Mouse (Mus musculus): ENCODE results near the gene Mns1. TPM values are rescaled to one million over a fixed set of nuclear protein-coding genes. Genes with fewer than 3 reads are reported as not detected.
"Not testable (repeated sequence)": the region's sequence is repeated elsewhere in the genome, so short reads cannot be mapped to it uniquely, and the experiment has no call there.

The Mns1 gene
- polyA plus RNA-seq, 1 experiment from 2014 or later = 5.0 TPM

DNA sequence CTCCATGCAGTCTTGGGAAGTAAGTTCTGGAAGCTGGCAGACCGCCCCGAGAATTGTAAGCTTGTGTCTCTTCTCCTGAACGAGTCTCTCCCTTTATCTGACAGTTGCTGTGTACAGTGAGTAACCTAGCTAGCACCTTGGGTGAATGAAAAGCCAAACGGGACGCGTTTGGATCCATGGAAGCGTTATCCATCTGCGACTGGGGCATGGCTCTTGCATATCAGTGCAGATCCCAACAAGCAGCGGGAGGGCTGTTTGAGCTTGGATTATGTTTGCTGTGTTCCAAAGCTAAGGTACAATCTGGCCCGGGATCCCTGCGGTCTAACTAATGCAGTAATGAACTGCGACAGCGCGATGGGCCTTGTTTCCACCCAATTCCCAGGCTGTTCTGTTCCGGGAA, 44.6 kb upstream of the Mns1 start:
- no peak overlapping the region for H3K9ac ChIP-seq (ENCODE audit: low read length)
- TF ChIP-seq CTCF (IDR thresholded peaks at IDR 0.05; ENCODE audit: low read depth) (no peak), EP300 (optimal IDR thresholded peaks at IDR 0.05) (no peak)

DNA sequence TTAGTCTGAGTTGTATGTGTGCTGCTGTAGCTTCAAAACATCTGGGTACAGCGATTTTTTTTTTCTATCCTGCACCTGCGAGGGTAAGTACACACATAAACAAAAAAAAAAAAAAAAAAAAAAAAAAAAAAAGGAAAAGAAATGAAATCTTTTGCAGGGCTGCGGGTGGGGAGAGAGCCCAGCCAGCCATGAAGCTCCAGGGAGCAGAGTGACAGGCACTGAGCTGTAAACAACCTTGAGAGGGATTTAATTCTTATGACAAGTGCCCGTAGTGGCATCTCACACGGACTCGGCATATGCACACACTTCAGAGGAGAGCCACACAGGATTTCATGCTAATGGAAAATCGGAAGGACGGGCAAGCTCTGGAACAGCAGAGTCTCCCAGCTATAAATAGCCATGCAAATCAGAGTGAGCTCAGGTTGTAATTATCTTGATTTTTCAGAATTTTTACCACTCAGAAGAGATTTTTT, 43.9 kb upstream of the Mns1 start:
- Histone ChIP-seq H3K4me1 (replicated peaks; ENCODE audit: control insufficient read depth, insufficient read depth) (no peaks in the 10 kb centered on the region), H3K9ac (ENCODE audit: low read length) (no peak overlapping the region), H3K27ac (replicated peaks) (no peak overlapping the region), H3K27me3 (ENCODE audit: control insufficient read depth, insufficient read depth, low read length) (no peaks in the 10 kb centered on the region), H3K9me3 (ENCODE audit: control insufficient read depth, low read length) (no peaks in the 10 kb centered on the region), H3K4me2 (replicated peaks; ENCODE audit: low read depth) (no peak overlapping the region), H3K4me3 (ENCODE audit: low read depth, low read length) (no peak overlapping the region), H3K36me3 (ENCODE audit: control insufficient read depth, insufficient read depth, low read length) (no peaks in the 10 kb centered on the region)
- ATAC-seq (ENCODE audit: low FRiP score, low TSS enrichment) (no peak), DNase-seq (ENCODE audit: low spot score) (no peak)
- TF ChIP-seq EP300 (optimal IDR thresholded peaks at IDR 0.05) (no peak), CTCF (IDR thresholded peaks at IDR 0.05; ENCODE audit: low read depth) (no peak)
- 61% methylated on average over 8 of the region's 8 CpGs for WGBS

More for the DNA sequence above, 44.6 kb upstream of the Mns1 start:
- H3K36me3 ChIP-seq (ENCODE audit: control insufficient read depth, insufficient read depth, low read length) = no peaks in the 10 kb centered on the region
- no peak overlapping the region for H3K4me3 ChIP-seq (ENCODE audit: low read depth, low read length)
- H3K27ac ChIP-seq (replicated peaks) = no peak overlapping the region
- WGBS = 70% methylated on average over 15 of the region's 15 CpGs
- no peak overlapping the region for H3K4me2 ChIP-seq (replicated peaks; ENCODE audit: low read depth)
- H3K9me3 ChIP-seq (ENCODE audit: control insufficient read depth, low read length) = no peaks in the 10 kb centered on the region
- ATAC-seq (ENCODE audit: low FRiP score, low TSS enrichment) = no peak
- DNase-seq (ENCODE audit: low spot score) = no peak
- H3K27me3 ChIP-seq (ENCODE audit: control insufficient read depth, insufficient read depth, low read length) = no peaks in the 10 kb centered on the region
- no peaks in the 10 kb centered on the region for H3K4me1 ChIP-seq (replicated peaks; ENCODE audit: control insufficient read depth, insufficient read depth)

DNA sequence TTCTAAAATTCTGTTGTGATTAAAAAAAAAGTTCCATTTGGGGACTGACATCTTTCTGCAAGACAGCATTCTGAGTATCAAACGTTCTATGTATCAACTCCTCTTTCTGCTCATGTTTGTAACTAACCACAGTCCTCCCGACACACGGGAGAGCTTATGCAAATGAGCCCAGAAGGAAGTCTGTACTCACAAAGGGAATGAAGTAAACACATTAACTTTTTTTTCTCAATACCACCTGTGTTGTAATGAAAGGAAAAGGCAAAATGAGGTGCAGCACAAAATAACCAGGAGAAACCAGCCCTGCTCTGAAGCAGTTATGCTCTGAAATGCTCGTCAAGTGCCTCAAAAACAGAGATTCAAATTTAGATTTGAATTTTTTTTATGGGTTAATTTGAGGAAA, 37.7 kb upstream of the Mns1 start:
- Histone ChIP-seq H3K9ac (ENCODE audit: low read length) (no peak overlapping the region), H3K4me2 (replicated peaks; ENCODE audit: low read depth) (no peak overlapping the region), H3K27ac (replicated peaks) (no peak overlapping the region), H3K4me3 (ENCODE audit: low read depth, low read length) (no peak overlapping the region), H3K27me3 (ENCODE audit: control insufficient read depth, insufficient read depth, low read length) (no peaks in the 10 kb centered on the region), H3K9me3 (ENCODE audit: control insufficient read depth, low read length) (no peaks in the 10 kb centered on the region), H3K36me3 (ENCODE audit: control insufficient read depth, insufficient read depth, low read length) (no peaks in the 10 kb centered on the region), H3K4me1 (replicated peaks; ENCODE audit: control insufficient read depth, insufficient read depth) (no peaks in the 10 kb centered on the region)
- TF ChIP-seq CTCF (IDR thresholded peaks at IDR 0.05; ENCODE audit: low read depth) (no peak), EP300 (optimal IDR thresholded peaks at IDR 0.05) (no peak)
- no peak for DNase-seq (ENCODE audit: low spot score)
- WGBS = 36% methylated on average over 4 of the region's 4 CpGs
- ATAC-seq (ENCODE audit: low FRiP score, low TSS enrichment) = no peak

DNA sequence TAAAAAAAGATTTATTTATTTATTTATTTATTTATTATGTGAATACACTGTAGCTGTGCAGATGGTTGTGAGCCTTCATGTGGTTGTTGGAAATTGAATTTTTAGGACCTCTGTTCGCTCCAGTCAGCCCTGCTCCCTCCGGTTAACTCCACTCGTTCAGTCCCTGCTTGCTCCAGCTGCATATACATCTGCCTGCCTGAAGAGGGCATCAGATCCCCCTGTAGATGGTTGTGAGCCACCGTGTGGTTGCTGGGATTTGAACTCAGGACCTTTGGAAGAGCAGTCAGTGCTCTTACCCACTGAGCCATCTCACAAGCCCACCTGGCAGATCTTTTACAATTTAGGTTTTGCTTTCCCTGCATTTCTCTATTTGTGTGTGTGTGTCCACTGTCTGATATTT, 36.0 kb upstream of the Mns1 start:
- ATAC-seq (ENCODE audit: low FRiP score, low TSS enrichment); DNase-seq (ENCODE audit: low spot score); H3K4me2 ChIP-seq (replicated peaks; ENCODE audit: low read depth); H3K4me1 ChIP-seq (replicated peaks; ENCODE audit: control insufficient read depth, insufficient read depth); H3K9me3 ChIP-seq (ENCODE audit: control insufficient read depth, low read length); H3K9ac ChIP-seq (ENCODE audit: low read length); H3K27me3 ChIP-seq (ENCODE audit: control insufficient read depth, insufficient read depth, low read length); H3K4me3 ChIP-seq (ENCODE audit: low read depth, low read length); H3K36me3 ChIP-seq (ENCODE audit: control insufficient read depth, insufficient read depth, low read length); H3K27ac ChIP-seq (replicated peaks): not testable (repeated sequence)
- 70% methylated on average over 4 of the region's 4 CpGs for WGBS
- TF ChIP-seq CTCF (IDR thresholded peaks at IDR 0.05; ENCODE audit: low read depth) = peak; percentile 32; the same call in 1 of the 2 replicates

DNA sequence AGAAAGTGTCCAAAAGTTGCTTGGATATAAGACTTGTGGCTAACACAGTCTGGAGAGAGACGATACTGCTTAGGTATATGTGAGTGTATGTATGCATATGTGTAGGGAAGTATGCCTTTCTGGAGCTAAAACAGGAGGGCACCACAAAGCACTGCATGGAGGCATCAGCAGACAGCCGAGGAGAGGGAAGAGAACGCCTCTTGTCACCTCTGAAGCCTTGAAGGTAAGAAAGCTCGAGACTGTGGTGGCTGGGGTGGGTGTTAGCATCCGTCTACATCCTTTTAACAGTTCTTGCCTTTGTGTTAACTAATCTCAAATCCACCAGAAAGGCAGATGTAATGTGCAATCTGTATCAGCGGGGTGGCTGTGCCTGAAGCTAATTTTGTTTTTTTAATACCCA, 34.4 kb upstream of the Mns1 start:
- no peak overlapping the region for H3K9ac ChIP-seq (ENCODE audit: low read length)
- H3K27me3 ChIP-seq (ENCODE audit: control insufficient read depth, insufficient read depth, low read length) = no peaks in the 10 kb centered on the region
- H3K4me3 ChIP-seq (ENCODE audit: low read depth, low read length) = no peak overlapping the region
- WGBS = 76% methylated on average over 6 of the region's 6 CpGs
- no peak for TF ChIP-seq CTCF (IDR thresholded peaks at IDR 0.05; ENCODE audit: low read depth)
- no peak for TF ChIP-seq EP300 (optimal IDR thresholded peaks at IDR 0.05)
- no peak overlapping the region for H3K4me2 ChIP-seq (replicated peaks; ENCODE audit: low read depth)
- H3K36me3 ChIP-seq (ENCODE audit: control insufficient read depth, insufficient read depth, low read length) = no peaks in the 10 kb centered on the region
- ATAC-seq (ENCODE audit: low FRiP score, low TSS enrichment) (no peak), DNase-seq (ENCODE audit: low spot score) (no peak)
- no peak overlapping the region for H3K27ac ChIP-seq (replicated peaks)
- H3K9me3 ChIP-seq (ENCODE audit: control insufficient read depth, low read length) = no peaks in the 10 kb centered on the region
- no peaks in the 10 kb centered on the region for H3K4me1 ChIP-seq (replicated peaks; ENCODE audit: control insufficient read depth, insufficient read depth)

DNA sequence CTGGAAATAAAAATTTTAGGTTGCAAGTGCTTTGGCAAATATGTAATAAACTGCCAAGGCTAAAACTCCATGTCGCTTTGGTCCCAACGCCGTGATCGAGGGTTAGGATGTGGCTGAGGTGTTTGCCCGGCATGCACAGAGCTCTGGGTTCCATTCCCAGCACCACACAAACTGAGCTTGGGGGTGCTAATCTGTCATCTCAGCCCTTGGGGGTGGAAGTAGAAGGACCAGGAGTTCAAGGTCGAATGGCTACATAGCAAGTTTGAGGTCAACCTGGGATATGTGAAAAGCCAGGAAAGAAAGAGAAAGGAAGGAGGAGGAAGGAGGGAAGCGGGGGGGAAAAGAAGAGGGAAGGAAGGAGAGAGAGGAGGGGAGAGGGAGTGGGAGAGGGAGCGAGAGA, 33.4 kb upstream of the Mns1 start:
- ATAC-seq (ENCODE audit: low FRiP score, low TSS enrichment) (no peak), DNase-seq (ENCODE audit: low spot score) (no peak)
- H3K36me3 ChIP-seq (ENCODE audit: control insufficient read depth, insufficient read depth, low read length) = no peaks in the 10 kb centered on the region
- WGBS = 89% methylated on average over 8 of the region's 8 CpGs
- TF ChIP-seq CTCF (IDR thresholded peaks at IDR 0.05; ENCODE audit: low read depth) (no peak), EP300 (optimal IDR thresholded peaks at IDR 0.05) (no peak)
- H3K27me3 ChIP-seq (ENCODE audit: control insufficient read depth, insufficient read depth, low read length) = no peaks in the 10 kb centered on the region
- no peak overlapping the region for H3K27ac ChIP-seq (replicated peaks)
- H3K4me2 ChIP-seq (replicated peaks; ENCODE audit: low read depth) = no peak overlapping the region
- H3K9ac ChIP-seq (ENCODE audit: low read length) = no peak overlapping the region
- H3K4me1 ChIP-seq (replicated peaks; ENCODE audit: control insufficient read depth, insufficient read depth) = no peaks in the 10 kb centered on the region
- H3K4me3 ChIP-seq (ENCODE audit: low read depth, low read length) = no peak overlapping the region
- H3K9me3 ChIP-seq (ENCODE audit: control insufficient read depth, low read length) = no peaks in the 10 kb centered on the region

Data from stomach, postnatal 0 days (tissue).